Mouse (Mus musculus): ENCODE data around the gene Tmem219. TPM values are rescaled to one million over a fixed set of nuclear protein-coding genes. Genes with fewer than 3 reads are reported as not detected.
A peak's percentile ranks its signal among the peaks of the same experiment; 100 is the strongest.

The Tmem219 gene
- polyA plus RNA-seq, 1 experiment from 2014 or later: 34.9 TPM

DNA sequence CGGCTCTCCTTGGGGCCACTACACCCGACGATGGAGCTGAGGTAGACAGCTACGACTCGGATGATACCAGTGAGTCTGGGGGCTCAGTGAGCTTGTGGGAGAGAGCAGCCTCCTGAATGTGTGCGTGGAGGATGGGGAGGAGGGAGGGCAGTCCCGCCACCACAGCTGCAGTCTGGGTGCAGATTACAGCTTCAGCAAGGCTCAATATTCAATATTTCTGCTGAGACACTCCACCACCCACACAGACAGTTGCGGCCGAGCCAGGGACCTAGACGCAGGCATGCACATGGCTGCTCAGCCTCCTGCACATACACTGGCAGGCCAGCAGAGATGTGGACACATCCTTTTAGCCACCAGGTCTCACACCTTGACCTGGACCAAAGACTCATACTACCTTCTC, 73.9 kb downstream of the Tmem219 start:
- no peak overlapping the region for H3K27ac ChIP-seq (replicated peaks; ENCODE audit: low read depth, low read length)
- H3K9ac ChIP-seq (replicated peaks; ENCODE audit: low read length): peak overlapping the region; percentile 55
- WGBS: 15% methylated on average over 10 of the region's 10 CpGs
- H3K4me2 ChIP-seq (ENCODE audit: low read length): peak overlapping the region; percentile 93
- peak; percentile 29 for DNase-seq
- no peaks in the 10 kb centered on the region for H3K9me3 ChIP-seq (ENCODE audit: control insufficient read depth, low read length)
- H3K4me1 ChIP-seq (ENCODE audit: control insufficient read depth, insufficient read depth, low read length): peaks cover 21% of the 10 kb centered on the region
- peaks cover 24% of the 10 kb centered on the region for H3K36me3 ChIP-seq (ENCODE audit: control insufficient read depth, insufficient read depth, low read length)
- H3K27me3 ChIP-seq (ENCODE audit: control insufficient read depth, insufficient read depth, low read length): peaks cover 7% of the 10 kb centered on the region; the same call in 1 of the 2 replicates
- H3K4me3 ChIP-seq (replicated peaks; ENCODE audit: low read depth, low read length): peak overlapping the region; percentile 45
- no peak for ATAC-seq (ENCODE audit: low FRiP score, low TSS enrichment)

GRCm38 (mm10) chr7:126847421-126848398, 75.0 kb downstream of the Tmem219 start:
- Histone ChIP-seq H3K9ac (replicated peaks; ENCODE audit: low read length) (peak overlapping the region; percentile 55), H3K4me3 (replicated peaks; ENCODE audit: low read depth, low read length) (peak overlapping the region; percentile 45), H3K27me3 (ENCODE audit: control insufficient read depth, insufficient read depth, low read length) (peaks cover 7% of the 10 kb centered on the region; the same call in 1 of the 2 replicates), H3K4me2 (ENCODE audit: low read length) (peak overlapping the region; percentile 93), H3K27ac (replicated peaks; ENCODE audit: low read depth, low read length) (0 out of 2 replicates have a peak overlapping the region, but pooled peaks have one; percentile 26), H3K9me3 (ENCODE audit: control insufficient read depth, low read length) (no peaks in the 10 kb centered on the region), H3K36me3 (ENCODE audit: control insufficient read depth, insufficient read depth, low read length) (peaks cover 14% of the 10 kb centered on the region), H3K4me1 (ENCODE audit: control insufficient read depth, insufficient read depth, low read length) (peaks cover 21% of the 10 kb centered on the region)
- under 1% methylated on average over 72 of the region's 74 CpGs for WGBS
- DNase-seq: peak; percentile 80
- peak; percentile 65 for ATAC-seq (ENCODE audit: low FRiP score, low TSS enrichment)

DNA sequence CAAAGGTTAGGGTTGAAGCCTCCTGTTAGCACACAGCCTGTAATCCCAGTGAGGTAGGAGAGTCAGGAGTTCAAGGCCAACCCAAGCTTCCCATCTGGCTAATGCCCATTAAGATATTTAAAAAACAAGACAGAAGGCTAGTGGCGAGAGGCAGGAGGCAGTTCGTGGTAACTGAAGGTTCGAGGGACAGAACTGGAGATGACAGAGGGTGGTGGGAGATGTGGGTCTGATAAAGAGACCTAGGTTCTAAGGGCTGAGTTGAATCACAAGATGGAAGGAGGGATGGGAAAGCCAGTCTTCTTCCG, 75.6 kb downstream of the Tmem219 start, which contains the start of gene Doc2a:
Gene Doc2a, plus strand, starts transcription at position 301 of the 305 bp plus-strand sequence.
- H3K27me3 ChIP-seq (ENCODE audit: control insufficient read depth, insufficient read depth, low read length): peaks cover 7% of the 10 kb centered on the region; the same call in 1 of the 2 replicates
- H3K27ac ChIP-seq (replicated peaks; ENCODE audit: low read depth, low read length): 0 out of 2 replicates have a peak within 1 kb of the TSS, but pooled peaks have one; percentile 26
- H3K4me1 ChIP-seq (ENCODE audit: control insufficient read depth, insufficient read depth, low read length): peaks cover 21% of the 10 kb centered on the region
- peak within 1 kb of the TSS; percentile 45 for H3K4me3 ChIP-seq (replicated peaks; ENCODE audit: low read depth, low read length)
- H3K4me2 ChIP-seq (ENCODE audit: low read length): peak within 1 kb of the TSS; percentile 93
- ATAC-seq (ENCODE audit: low FRiP score, low TSS enrichment): no peak
- peak within 1 kb of the TSS; percentile 55 for H3K9ac ChIP-seq (replicated peaks; ENCODE audit: low read length)
- WGBS: 28% methylated on average over 4 of the region's 4 CpGs
- H3K36me3 ChIP-seq (ENCODE audit: control insufficient read depth, insufficient read depth, low read length): peaks cover 8% of the 10 kb centered on the region
- DNase-seq: no peak
- H3K9me3 ChIP-seq (ENCODE audit: control insufficient read depth, low read length): no peaks in the 10 kb centered on the region

DNA sequence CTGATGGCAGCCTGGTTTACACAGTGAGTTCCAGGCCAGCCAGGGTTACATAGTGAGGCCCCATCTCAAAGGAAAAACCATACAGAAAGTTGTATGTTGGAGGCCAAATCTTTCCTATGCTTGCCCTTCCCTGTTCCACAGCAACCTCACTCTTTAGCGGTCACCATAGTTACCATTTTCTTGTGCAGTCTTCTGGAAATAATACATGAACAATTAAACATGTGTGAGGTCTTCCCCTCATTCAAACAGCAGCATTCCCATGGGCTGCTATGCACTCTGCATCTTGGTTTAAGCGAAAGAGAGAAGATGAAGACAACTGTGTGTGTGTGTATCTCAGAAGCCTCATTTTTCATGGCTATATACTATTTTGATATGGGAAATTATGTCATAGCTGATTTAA, 77.2 kb downstream of the Tmem219 start:
- WGBS: 76% methylated on average over 2 of the region's 2 CpGs
- Histone ChIP-seq H3K36me3 (ENCODE audit: control insufficient read depth, insufficient read depth, low read length) (no peaks in the 10 kb centered on the region), H3K27me3 (ENCODE audit: control insufficient read depth, insufficient read depth, low read length) (peaks cover 7% of the 10 kb centered on the region; the same call in 1 of the 2 replicates), H3K4me2 (ENCODE audit: low read length) (no peak overlapping the region), H3K4me3 (replicated peaks; ENCODE audit: low read depth, low read length) (no peak overlapping the region), H3K27ac (replicated peaks; ENCODE audit: low read depth, low read length) (no peak overlapping the region), H3K9me3 (ENCODE audit: control insufficient read depth, low read length) (no peaks in the 10 kb centered on the region), H3K4me1 (ENCODE audit: control insufficient read depth, insufficient read depth, low read length) (peaks cover 21% of the 10 kb centered on the region), H3K9ac (replicated peaks; ENCODE audit: low read length) (no peak overlapping the region)
- DNase-seq: no peak
- ATAC-seq (ENCODE audit: low FRiP score, low TSS enrichment): no peak

GRCm38 (mm10) chr7:126843276-126843675, 79.4 kb downstream of the Tmem219 start:
- WGBS: 84% methylated on average over 9 of the region's 9 CpGs

More at GRCm38 (mm10) chr7:126843276-126843675, 79.4 kb downstream of the Tmem219 start:
- H3K27me3 ChIP-seq (ENCODE audit: control insufficient read depth, insufficient read depth, low read length): no peaks in the 10 kb centered on the region
- DNase-seq (no peak), ATAC-seq (ENCODE audit: low FRiP score, low TSS enrichment) (no peak)
- H3K36me3 ChIP-seq (ENCODE audit: control insufficient read depth, insufficient read depth, low read length): no peaks in the 10 kb centered on the region
- no peaks in the 10 kb centered on the region for H3K9me3 ChIP-seq (ENCODE audit: control insufficient read depth, low read length)
- no peak overlapping the region for H3K4me2 ChIP-seq (ENCODE audit: low read length)
- H3K27ac ChIP-seq (replicated peaks; ENCODE audit: low read depth, low read length): no peak overlapping the region
- H3K4me1 ChIP-seq (ENCODE audit: control insufficient read depth, insufficient read depth, low read length): peaks cover 11% of the 10 kb centered on the region
- no peak overlapping the region for H3K4me3 ChIP-seq (replicated peaks; ENCODE audit: low read depth, low read length)
- H3K9ac ChIP-seq (replicated peaks; ENCODE audit: low read length): no peak overlapping the region

Other genes starting within 250 kb of the Tmem219 start
- gene Sult1a1, start 246.5 kb downstream of the Tmem219 start, polyA plus RNA-seq (2014; fragmentation: Nextera tagmentation; extraction: Ambion mirVana): 0.38 and 2.6 TPM in 2 replicates
- 128 and 164 TPM in 2 replicates for gene Bola2, start 227.5 kb downstream of the Tmem219 start, polyA plus RNA-seq (2014; fragmentation: Nextera tagmentation; extraction: Ambion mirVana)
- gene Slx1b, start 227.1 kb downstream of the Tmem219 start, polyA plus RNA-seq (2014; fragmentation: Nextera tagmentation; extraction: Ambion mirVana): 10.6 and 13.7 TPM in 2 replicates
- 95.0 and 115 TPM in 2 replicates for gene Coro1a, start 215.1 kb downstream of the Tmem219 start, polyA plus RNA-seq (2014; fragmentation: Nextera tagmentation; extraction: Ambion mirVana)
- 78.4 and 110 TPM in 2 replicates for gene Mapk3, start 163.3 kb downstream of the Tmem219 start, polyA plus RNA-seq (2014; fragmentation: Nextera tagmentation; extraction: Ambion mirVana)
- 2.0 and 3.4 TPM in 2 replicates for gene Gdpd3, start 156.6 kb downstream of the Tmem219 start, polyA plus RNA-seq (2014; fragmentation: Nextera tagmentation; extraction: Ambion mirVana)
- gene Ypel3, start 146.0 kb downstream of the Tmem219 start, polyA plus RNA-seq (2014; fragmentation: Nextera tagmentation; extraction: Ambion mirVana): 218 and 255 TPM in 2 replicates
- 0.22 and 0.24 TPM in 2 replicates for gene Tbx6, start 141.4 kb downstream of the Tmem219 start, polyA plus RNA-seq (2014; fragmentation: Nextera tagmentation; extraction: Ambion mirVana)
- gene Ppp4c, start 130.4 kb downstream of the Tmem219 start, polyA plus RNA-seq (2014; fragmentation: Nextera tagmentation; extraction: Ambion mirVana): 210 and 212 TPM in 2 replicates
- gene Fam57b, start 125.2 kb downstream of the Tmem219 start, polyA plus RNA-seq (2014; fragmentation: Nextera tagmentation; extraction: Ambion mirVana): 51.6 and 72.4 TPM in 2 replicates
- not detected in 2 replicates for gene 4930451I11Rik, start 91.3 kb downstream of the Tmem219 start, polyA plus RNA-seq (2014; fragmentation: Nextera tagmentation; extraction: Ambion mirVana)
- gene Doc2a, start 75.5 kb downstream of the Tmem219 start, polyA plus RNA-seq (2014; fragmentation: Nextera tagmentation; extraction: Ambion mirVana): 9.7 and 15.3 TPM in 2 replicates
- gene Hirip3, start 60.9 kb downstream of the Tmem219 start, polyA plus RNA-seq (2014; fragmentation: Nextera tagmentation; extraction: Ambion mirVana): 8.0 and 12.8 TPM in 2 replicates
- gene Ino80e, start 60.5 kb downstream of the Tmem219 start, polyA plus RNA-seq (2014; fragmentation: Nextera tagmentation; extraction: Ambion mirVana): 93.5 and 95.8 TPM in 2 replicates
- gene Taok2, start 38.2 kb downstream of the Tmem219 start, polyA plus RNA-seq (2014; fragmentation: Nextera tagmentation; extraction: Ambion mirVana): 39.0 and 39.5 TPM in 2 replicates
- 98.6 and 106 TPM in 2 replicates for gene Kctd13, start 6.0 kb upstream of the Tmem219 start, polyA plus RNA-seq (2014; fragmentation: Nextera tagmentation; extraction: Ambion mirVana)
- gene Asphd1, start 26.7 kb upstream of the Tmem219 start, polyA plus RNA-seq (2014; fragmentation: Nextera tagmentation; extraction: Ambion mirVana): 6.5 and 7.0 TPM in 2 replicates
- 59.1 and 66.9 TPM in 2 replicates for gene Sez6l2, start 27.6 kb upstream of the Tmem219 start, polyA plus RNA-seq (2014; fragmentation: Nextera tagmentation; extraction: Ambion mirVana)
- gene Cdipt, start 53.0 kb upstream of the Tmem219 start, polyA plus RNA-seq (2014; fragmentation: Nextera tagmentation; extraction: Ambion mirVana): 101 and 106 TPM in 2 replicates
- gene Cdiptos, start 53.2 kb upstream of the Tmem219 start, polyA plus RNA-seq (2014; fragmentation: Nextera tagmentation; extraction: Ambion mirVana): 1.1 and 1.3 TPM in 2 replicates
- 1.7 and 3.1 TPM in 2 replicates for gene Mvp, start 91.7 kb upstream of the Tmem219 start, polyA plus RNA-seq (2014; fragmentation: Nextera tagmentation; extraction: Ambion mirVana)
- gene Pagr1b, start 93.6 kb upstream of the Tmem219 start, polyA plus RNA-seq (2014; fragmentation: Nextera tagmentation; extraction: Ambion mirVana): not detected in 2 replicates
- gene Pagr1a, start 94.4 kb upstream of the Tmem219 start, polyA plus RNA-seq (2014; fragmentation: Nextera tagmentation; extraction: Ambion mirVana): 21.2 and 38.3 TPM in 2 replicates
- gene Gm42742, start 98.2 kb upstream of the Tmem219 start, polyA plus RNA-seq (2014; fragmentation: Nextera tagmentation; extraction: Ambion mirVana): 53.4 and 64.6 TPM in 2 replicates
- gene Prrt2, start 98.3 kb upstream of the Tmem219 start, polyA plus RNA-seq (2014; fragmentation: Nextera tagmentation; extraction: Ambion mirVana): 21.8 and 28.9 TPM in 2 replicates
- gene Maz, start 104.1 kb upstream of the Tmem219 start, polyA plus RNA-seq (2014; fragmentation: Nextera tagmentation; extraction: Ambion mirVana): 68.3 and 80.8 TPM in 2 replicates
- gene Kif22, start 119.6 kb upstream of the Tmem219 start, polyA plus RNA-seq (2014; fragmentation: Nextera tagmentation; extraction: Ambion mirVana): 18.9 and 30.2 TPM in 2 replicates
- not detected in 2 replicates for gene Zg16, start 164.4 kb upstream of the Tmem219 start, polyA plus RNA-seq (2014; fragmentation: Nextera tagmentation; extraction: Ambion mirVana)
- gene AI467606, start 168.4 kb upstream of the Tmem219 start, polyA plus RNA-seq (2014; fragmentation: Nextera tagmentation; extraction: Ambion mirVana): 0.84 and 2.2 TPM in 2 replicates
- 0.11 and 0.67 TPM in 2 replicates for gene Qprt, start 199.3 kb upstream of the Tmem219 start, polyA plus RNA-seq (2014; fragmentation: Nextera tagmentation; extraction: Ambion mirVana)
- not detected in 2 replicates for gene Spn, start 214.9 kb upstream of the Tmem219 start, polyA plus RNA-seq (2014; fragmentation: Nextera tagmentation; extraction: Ambion mirVana)

Measured in midbrain, embryonic 14.5 days (tissue).